Mouse (Mus musculus) bone marrow macrophage, adult 2 months (primary cell): ENCODE measurements at regions not wholly inside any gene's neighbourhood (a gene's known extent, or its start where the extent isn't known, plus 50 kb on each side); places are given as distances from the start of the nearest gene placed in this dataset.
A peak's percentile ranks its signal among the peaks of the same experiment; 100 is the strongest.

Source experiments
- H3K27ac ChIP-seq: 2 replicates; pipeline ENCODE4 v1.5.1; 2012; ENCODE audit warnings: low read depth, low read length; ENCODE audit not compliant: insufficient read depth
- H3K4me1 ChIP-seq: 2 replicates; pipeline ENCODE4 v1.6.1; 2012; ENCODE audit warnings: low read length; ENCODE audit not compliant: control insufficient read depth, insufficient read depth
- H3K4me3 ChIP-seq: 2 replicates; pipeline ENCODE4 v1.5.1; 2012; ENCODE audit warnings: mild to moderate bottlenecking, low read length, moderate library complexity; ENCODE audit not compliant: insufficient read depth
- CTCF ChIP-seq: IDR thresholded peaks from 2 replicates; pipeline ENCODE4 v1.5.1; 2012; ENCODE audit warnings: low read depth, mild to moderate bottlenecking, low read length, moderate library complexity
- POLR2A ChIP-seq: IDR thresholded peaks from 2 replicates; pipeline ENCODE4 v1.6.1; 2012; ENCODE audit warnings: mild to moderate bottlenecking, low read depth, low read length, borderline replicate concordance

DNA sequence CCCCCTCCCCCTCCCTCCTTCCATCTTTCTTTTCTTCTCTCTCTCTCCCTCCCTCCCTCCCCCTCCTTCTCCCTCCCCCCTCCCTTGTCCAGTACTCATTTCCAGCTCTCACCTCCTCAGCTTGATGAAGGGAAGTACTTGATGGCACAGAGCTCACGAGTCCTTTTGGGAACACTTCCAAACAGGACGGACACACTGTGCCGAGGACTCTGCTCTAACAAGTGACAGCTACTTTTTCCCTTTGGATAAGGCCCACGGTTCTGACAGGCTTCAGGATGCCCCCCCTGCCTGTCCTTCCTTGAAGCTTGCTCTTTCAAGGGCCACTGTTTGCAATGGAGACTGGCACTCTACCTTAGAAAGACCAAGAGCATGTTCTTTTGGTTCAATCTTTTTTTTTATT, 110.8 kb upstream of the Rreb1 start:
- TF ChIP-seq POLR2A (no peak), CTCF (no peak)
- Histone ChIP-seq H3K4me3 (no peak overlapping the region), H3K4me1 (peaks cover 5% of the 10 kb centered on the region), H3K27ac (no peak overlapping the region)

DNA sequence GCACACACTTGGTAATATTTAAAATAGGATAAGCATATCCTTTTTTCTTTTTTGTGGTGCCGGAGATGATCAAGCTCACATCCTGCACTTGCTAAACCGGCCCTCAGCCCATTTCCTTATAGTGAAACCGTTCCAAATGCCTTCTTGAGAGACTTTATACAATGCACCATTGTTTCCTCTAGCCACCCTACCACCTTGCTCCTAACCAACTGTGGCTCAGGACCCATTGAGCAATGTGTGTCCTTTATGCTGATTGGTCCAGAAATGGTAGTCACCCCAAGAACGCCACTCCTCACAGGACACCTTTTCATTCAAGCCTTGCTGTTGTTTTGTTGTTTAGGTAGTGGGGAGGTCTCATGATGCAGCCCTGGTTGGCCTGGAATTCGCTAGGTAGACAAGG, 110.3 kb upstream of the Rreb1 start:
- Histone ChIP-seq H3K4me3 (no peak overlapping the region), H3K4me1 (peaks cover 5% of the 10 kb centered on the region)
- no peak for TF ChIP-seq CTCF
- TF ChIP-seq POLR2A = no peak

DNA sequence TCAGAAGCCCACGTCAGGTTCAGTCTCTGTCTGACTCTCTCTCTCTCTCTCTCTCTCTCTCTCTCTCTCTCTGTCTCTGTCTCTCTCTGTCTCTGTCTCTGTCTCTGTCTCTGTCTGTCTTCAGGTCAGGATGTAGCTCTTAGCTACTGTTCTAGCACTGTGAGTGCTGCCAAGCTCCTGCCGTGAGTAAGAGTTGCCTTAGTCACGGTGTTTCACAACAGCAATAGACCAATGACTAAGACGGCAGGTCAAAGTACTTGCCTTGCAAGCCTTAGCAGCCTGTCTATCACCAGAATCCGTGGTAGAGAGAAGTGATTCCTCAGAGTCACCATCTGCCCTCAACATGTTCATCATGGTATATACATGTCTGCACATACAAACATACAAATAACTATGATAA, 107.1 kb upstream of the Rreb1 start:
- peaks cover 5% of the 10 kb centered on the region for H3K4me1 ChIP-seq
- H3K27ac ChIP-seq = no peak overlapping the region
- no peak for TF ChIP-seq CTCF
- no peak for TF ChIP-seq POLR2A
- no peak overlapping the region for H3K4me3 ChIP-seq

More for the DNA sequence above, 110.3 kb upstream of the Rreb1 start:
- no peak overlapping the region for H3K27ac ChIP-seq

DNA sequence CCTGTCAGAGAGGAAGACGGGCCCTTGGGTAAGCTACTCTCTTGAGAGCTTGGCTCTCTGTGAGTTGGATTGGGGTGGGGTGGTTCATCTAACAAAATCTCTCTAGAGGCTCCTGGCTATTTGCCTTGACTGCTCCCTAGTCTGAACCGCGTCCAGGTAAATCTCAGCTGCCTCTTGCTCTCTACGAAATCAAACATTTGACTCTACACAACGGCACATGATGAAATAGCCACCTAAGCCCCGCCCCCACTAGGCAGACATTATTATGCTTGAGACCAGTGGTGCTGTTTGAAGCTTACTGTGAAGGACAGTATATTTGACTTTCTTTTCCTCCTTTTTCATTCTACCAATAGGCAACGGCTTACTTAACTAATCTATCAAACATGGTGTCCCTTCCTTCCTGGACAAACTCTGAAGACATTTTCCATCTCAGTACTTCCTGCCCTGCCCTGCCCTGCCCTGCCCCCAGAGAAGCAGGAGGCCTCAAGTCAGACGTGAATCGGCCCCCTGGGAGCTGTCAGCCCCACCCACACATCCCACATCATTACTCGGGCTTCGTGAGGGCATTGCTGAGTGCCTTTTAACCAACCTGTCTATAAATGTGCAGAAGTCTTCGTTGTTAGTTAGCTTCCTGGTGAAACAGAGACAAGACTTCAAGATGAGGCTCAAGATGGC, 103.4 kb upstream of the Rreb1 start:
- Histone ChIP-seq H3K27ac (no peak overlapping the region), H3K4me1 (peaks cover 30% of the 10 kb centered on the region), H3K4me3 (no peak overlapping the region)
- TF ChIP-seq POLR2A = no peak
- TF ChIP-seq CTCF = no peak

DNA sequence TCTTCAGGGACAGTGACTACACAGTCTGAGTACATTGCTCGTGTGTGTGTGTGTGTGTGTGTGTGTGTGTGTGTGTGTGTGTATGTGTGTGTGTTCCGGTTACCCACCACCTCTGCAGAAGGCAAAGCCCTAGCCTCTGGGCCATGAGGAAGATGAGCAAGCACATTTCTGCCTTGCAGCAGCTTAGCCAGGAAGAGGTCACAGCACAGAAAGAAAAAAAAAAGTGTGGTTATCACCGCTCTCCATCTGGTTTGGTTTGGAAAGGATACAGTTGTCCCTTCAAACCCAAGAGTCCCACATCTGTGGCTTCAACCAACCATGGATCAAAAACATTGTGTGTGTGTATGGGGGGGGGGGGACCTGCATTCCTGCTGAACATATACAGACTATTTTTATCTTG, 102.5 kb upstream of the Rreb1 start:
- H3K27ac ChIP-seq = no peak overlapping the region
- no peak overlapping the region for H3K4me3 ChIP-seq
- peaks cover 34% of the 10 kb centered on the region for H3K4me1 ChIP-seq
- TF ChIP-seq POLR2A (no peak), CTCF (no peak)

DNA sequence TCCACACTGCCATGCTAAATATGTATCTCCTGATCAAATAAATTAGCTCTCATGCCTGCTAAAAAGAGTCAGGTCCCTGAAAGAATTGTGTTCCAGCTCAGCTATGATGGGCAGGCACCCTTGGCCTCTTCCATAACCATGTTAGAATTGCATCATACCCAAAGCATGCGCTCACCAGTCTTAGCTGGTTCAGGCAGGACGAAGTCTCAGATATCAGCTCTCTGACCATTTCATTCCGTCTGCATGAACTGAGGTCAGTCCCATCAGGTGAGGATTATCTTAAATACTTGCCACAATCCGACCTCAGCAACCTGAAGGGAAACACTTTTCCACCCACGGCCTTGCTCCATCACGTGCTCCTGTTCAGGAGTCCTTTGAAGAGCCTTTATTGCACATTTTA, 101.3 kb upstream of the Rreb1 start:
- Histone ChIP-seq H3K4me1 (peaks cover 29% of the 10 kb centered on the region), H3K4me3 (no peak overlapping the region), H3K27ac (no peak overlapping the region)
- no peak for TF ChIP-seq CTCF
- TF ChIP-seq POLR2A = no peak

DNA sequence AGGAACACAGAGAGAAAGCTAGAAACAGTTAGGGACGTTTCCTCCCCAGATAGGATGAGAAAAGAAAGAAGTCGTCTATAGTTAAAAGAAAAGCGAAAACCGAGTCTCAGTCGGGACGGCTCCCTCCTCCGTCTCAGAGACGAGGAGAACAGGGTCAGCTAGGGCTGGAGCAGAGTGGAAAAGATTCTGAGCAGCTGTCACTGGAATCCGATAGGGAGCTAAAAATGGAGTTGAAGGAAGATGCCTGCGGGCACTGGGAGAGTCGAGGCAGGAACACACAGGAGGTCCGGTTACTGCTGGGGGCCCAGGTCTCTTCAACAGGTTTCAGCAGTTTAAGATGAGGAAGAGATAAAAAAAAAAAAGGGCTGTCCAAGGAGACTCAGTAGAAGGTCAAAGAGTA, 99.9 kb upstream of the Rreb1 start:
- peaks cover 29% of the 10 kb centered on the region for H3K4me1 ChIP-seq
- no peak for TF ChIP-seq POLR2A
- no peak for TF ChIP-seq CTCF
- peak overlapping the region; percentile 81 for H3K27ac ChIP-seq
- H3K4me3 ChIP-seq = no peak overlapping the region

DNA sequence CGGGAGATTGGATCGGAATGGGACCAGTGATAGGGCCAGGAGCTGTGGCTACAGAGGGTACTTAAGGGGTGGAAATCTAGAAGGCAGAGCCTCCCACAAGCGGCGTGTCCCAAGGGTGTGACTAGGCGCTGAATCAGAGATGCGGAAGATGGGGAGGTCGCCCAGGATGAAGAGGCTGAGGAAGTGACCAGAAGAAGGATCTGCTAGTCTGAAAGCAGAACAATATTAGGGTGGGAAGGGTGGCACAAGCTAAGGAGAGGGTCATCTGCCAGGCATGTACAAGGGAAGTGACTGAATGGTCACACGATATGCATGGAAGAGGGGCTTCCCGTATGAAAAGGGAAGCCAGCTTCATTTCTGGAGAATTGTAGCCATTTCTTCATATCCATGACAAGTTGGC, 99.4 kb upstream of the Rreb1 start:
- Histone ChIP-seq H3K27ac (peak overlapping the region; percentile 90), H3K4me3 (no peak overlapping the region), H3K4me1 (peaks cover 29% of the 10 kb centered on the region)
- TF ChIP-seq POLR2A (no peak), CTCF (no peak)

DNA sequence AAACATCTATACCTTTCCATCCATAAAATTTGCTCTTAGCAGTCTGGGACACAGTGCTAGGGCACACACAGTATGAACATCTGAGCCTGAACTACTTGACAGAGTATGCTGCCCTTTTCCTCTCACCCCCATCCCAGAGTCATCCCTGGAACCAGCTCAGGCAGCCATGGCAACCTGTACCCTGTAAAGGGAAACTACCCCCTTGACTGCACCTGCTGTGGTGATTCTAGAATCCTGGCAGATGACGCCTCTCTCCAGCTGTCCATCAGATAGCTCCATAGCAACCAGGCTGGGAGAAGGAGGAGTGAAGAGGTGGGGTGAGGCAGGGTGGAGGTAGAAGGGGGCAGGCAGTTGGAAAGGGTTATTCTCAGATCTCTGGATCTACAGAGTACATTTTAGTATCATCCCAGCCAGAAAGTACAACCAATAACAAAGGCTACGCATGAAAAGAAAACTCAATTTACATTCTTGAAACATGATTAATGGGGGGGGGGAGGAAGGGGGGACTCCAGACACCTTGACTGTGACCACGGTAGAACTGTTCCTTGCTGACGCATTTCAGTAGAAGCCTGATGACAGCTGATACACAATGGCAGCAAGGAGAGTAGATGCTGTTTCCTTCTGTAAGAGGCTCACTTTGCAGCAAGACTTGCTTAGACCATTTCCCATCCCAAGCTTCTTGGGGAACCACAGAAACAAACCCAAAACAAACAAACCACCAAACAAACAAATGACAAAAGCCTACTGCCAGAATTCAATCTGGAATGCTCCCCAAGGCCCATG, 97.2 kb upstream of the Rreb1 start:
- TF ChIP-seq CTCF (no peak), POLR2A (no peak)
- Histone ChIP-seq H3K27ac (no peak overlapping the region), H3K4me1 (peaks cover 29% of the 10 kb centered on the region), H3K4me3 (no peak overlapping the region)

DNA sequence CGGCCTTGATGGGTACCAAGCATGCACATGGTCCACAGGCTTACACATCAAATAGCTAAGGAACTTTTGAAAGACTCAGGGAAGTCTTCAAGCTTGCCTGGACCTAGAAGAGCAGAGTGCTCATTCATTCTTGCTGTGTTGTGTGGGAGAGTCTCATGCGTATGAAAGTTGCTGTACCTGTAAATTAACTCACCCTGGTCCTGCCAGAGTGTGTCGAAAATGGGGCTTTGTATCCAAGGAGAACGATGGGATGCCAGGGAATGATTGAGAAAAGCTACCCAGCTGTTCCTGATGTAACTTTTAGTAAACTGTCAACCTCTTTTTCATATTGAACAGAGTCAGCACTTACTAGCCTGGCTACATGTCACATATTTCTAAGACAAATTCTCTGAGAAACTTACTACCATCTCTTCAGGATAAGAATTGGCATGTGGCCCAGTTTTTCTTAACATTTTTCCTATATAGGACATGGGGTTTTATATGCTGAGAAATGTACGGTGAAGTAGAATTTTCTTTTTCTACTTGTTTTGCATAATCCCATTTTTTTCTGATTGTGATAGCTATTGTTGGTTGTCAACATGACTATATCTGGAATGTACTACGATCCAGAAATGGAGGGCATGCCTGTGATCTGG, 95.0 kb upstream of the Rreb1 start:
- TF ChIP-seq POLR2A = no peak
- no peak for TF ChIP-seq CTCF
- Histone ChIP-seq H3K4me1 (peaks cover 20% of the 10 kb centered on the region), H3K27ac (no peak overlapping the region), H3K4me3 (no peak overlapping the region)
